Mouse (Mus musculus): ENCODE results near the gene Slc39a3.
"Not testable (repeated sequence)": the region's sequence is repeated elsewhere in the genome, so short reads cannot be mapped to it uniquely, and the experiment has no call there.

- TF ChIP-seq CEBPB (IDR thresholded peaks at IDR 0.05; ENCODE audit: insufficient read depth, poor library complexity, severe bottlenecking); POLR2A (IDR thresholded peaks at IDR 0.05; ENCODE audit: insufficient read length, low read depth); MAX (IDR thresholded peaks at IDR 0.05; ENCODE audit: low read depth); MYOG (IDR thresholded peaks at IDR 0.05; ENCODE audit: control insufficient read depth in 1 of 3, insufficient read depth in 1 of 3, insufficient read length in 2 of 3, low read depth in 2 of 3); USF1 (IDR thresholded peaks at IDR 0.05; ENCODE audit: low read depth): not testable (repeated sequence)
Measured at GRCm38 (mm10) chr10:80989854-80990253, 47.4 kb downstream of the Slc39a3 start.

Data from myocyte (in vitro differentiated cells).